Mouse (Mus musculus): Measurements from ENCODE around the gene Wdr45. TPM values are rescaled to one million over a fixed set of nuclear protein-coding genes. Genes with fewer than 3 reads are reported as not detected.

Wdr45 gene
- total and polyA plus RNA-seq, 2 experiments from 2014 or later = 29.0 to 31.5 TPM

DNA sequence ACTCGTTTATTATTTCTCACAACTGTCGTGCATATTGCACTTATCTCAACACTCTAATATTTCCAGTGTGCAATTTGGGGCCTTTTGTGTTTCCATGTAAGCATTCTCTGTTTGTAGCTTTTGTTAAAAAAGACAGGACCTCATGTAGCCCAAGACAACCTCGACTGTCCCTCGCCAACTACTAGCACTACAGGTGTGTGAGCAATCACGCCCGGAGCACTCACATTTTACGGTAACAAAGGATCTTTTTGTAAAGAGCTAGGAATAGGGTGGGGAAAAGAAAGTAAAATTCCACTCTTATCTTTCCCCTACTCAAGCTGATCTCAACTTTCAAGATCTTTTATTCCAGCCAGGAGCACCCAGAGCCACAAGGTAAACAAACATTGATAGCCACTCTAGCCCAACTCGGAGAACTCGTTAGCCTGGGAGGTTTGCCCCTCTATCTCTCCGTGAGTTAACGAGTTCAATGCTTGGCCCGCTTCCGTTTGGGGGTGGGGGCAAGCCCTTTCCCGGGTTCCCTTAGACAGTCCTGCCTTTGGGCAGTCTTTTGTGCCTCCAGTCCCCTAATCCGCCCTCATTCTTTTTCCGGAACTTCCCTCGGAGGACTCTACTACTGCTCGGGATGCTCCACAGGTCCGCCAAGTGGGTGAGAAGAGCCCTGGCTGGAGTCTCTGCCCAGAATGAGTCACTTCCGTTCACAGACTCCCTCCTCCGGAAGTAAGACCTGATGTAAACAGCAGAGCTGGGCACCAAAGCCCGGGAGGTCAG, 7.6 kb downstream of the Wdr45 start, which contains the start of gene Gm45208:
Gene Gm45208, plus strand, starts transcription at position 732 of the 768 bp plus-strand sequence.
- TF ChIP-seq CTCF (IDR thresholded peaks at IDR 0.05; ENCODE audit: low read depth) = no peak

DNA sequence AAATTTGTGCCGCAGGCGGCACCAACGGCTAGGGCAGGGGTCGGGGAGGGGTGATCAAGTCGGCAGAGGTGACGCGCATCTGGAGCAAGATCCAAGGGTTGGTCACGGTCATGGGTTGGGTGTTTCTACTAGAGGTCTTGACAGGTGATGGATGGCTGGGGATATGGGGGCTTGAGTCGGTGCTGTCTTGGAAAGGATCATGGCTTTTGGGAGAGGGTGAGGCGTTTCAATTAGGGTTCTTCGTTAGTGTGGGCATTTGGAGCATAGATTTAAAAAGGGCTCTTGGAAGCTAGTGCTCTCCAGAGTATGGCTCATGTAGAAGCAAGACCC, 8.1 kb downstream of the Wdr45 start:
- TF ChIP-seq CTCF (IDR thresholded peaks at IDR 0.05; ENCODE audit: low read depth) = no peak
- H3K4me1 ChIP-seq (ENCODE audit: insufficient read depth) = no peaks in the 10 kb centered on the region
- ATAC-seq = peak; percentile 16; the same call in 1 of the 2 replicates
- H3K36me3 ChIP-seq (ENCODE audit: insufficient read depth) = 0 out of 2 replicates have a peak, but pooled peaks cover 2% of the 10 kb centered on the region
- 29% methylated on average over 11 of the region's 11 CpGs for WGBS
- no peaks in the 10 kb centered on the region for H3K27me3 ChIP-seq (ENCODE audit: insufficient read depth, low read length)
- H3K27ac ChIP-seq (ENCODE audit: low read depth, low read length) = peak overlapping the region; percentile 85; the same call in 1 of the 2 replicates
- no peaks in the 10 kb centered on the region for H3K9me3 ChIP-seq (ENCODE audit: low read length)
- DNase-seq = no peak
- peak overlapping the region; percentile 62 for H3K9ac ChIP-seq
- H3K4me3 ChIP-seq (ENCODE audit: low read depth, low read length) = peak overlapping the region; percentile 46
- peak overlapping the region; percentile 56 for H3K4me2 ChIP-seq (ENCODE audit: low read depth)

More for the DNA sequence above, 7.6 kb downstream of the Wdr45 start, which contains the start of gene Gm45208:
- ATAC-seq (peak; percentile 95), DNase-seq (peak; percentile 86)
- peak within 1 kb of the TSS; percentile 85 for H3K27ac ChIP-seq (ENCODE audit: low read depth, low read length)
- peak within 1 kb of the TSS; percentile 46 for H3K4me3 ChIP-seq (ENCODE audit: low read depth, low read length)
- H3K36me3 ChIP-seq (ENCODE audit: insufficient read depth) = no peaks in the 10 kb centered on the region
- peak within 1 kb of the TSS; percentile 56 for H3K4me2 ChIP-seq (ENCODE audit: low read depth)
- no peaks in the 10 kb centered on the region for H3K9me3 ChIP-seq (ENCODE audit: low read length)
- peak within 1 kb of the TSS; percentile 62 for H3K9ac ChIP-seq
- no peaks in the 10 kb centered on the region for H3K27me3 ChIP-seq (ENCODE audit: insufficient read depth, low read length)
- WGBS = 29% methylated on average over 22 of the region's 22 CpGs
- H3K4me1 ChIP-seq (ENCODE audit: insufficient read depth) = no peaks in the 10 kb centered on the region

- DNase-seq (no peak), ATAC-seq (no peak)
- Histone ChIP-seq H3K4me3 (ENCODE audit: low read depth, low read length) (peak overlapping the region; percentile 46), H3K27me3 (ENCODE audit: insufficient read depth, low read length) (no peaks in the 10 kb centered on the region), H3K36me3 (ENCODE audit: insufficient read depth) (0 out of 2 replicates have a peak, but pooled peaks cover 2% of the 10 kb centered on the region), H3K9ac (0 out of 2 replicates have a peak overlapping the region, but pooled peaks have one; percentile 62), H3K4me1 (ENCODE audit: insufficient read depth) (no peaks in the 10 kb centered on the region), H3K9me3 (ENCODE audit: low read length) (no peaks in the 10 kb centered on the region), H3K4me2 (ENCODE audit: low read depth) (peak overlapping the region; percentile 56), H3K27ac (ENCODE audit: low read depth, low read length) (no peak overlapping the region)
- 30% methylated on average over 4 of the region's 4 CpGs for WGBS
- TF ChIP-seq CTCF (IDR thresholded peaks at IDR 0.05; ENCODE audit: low read depth) = no peak
These were observed 8.6 kb downstream of the Wdr45 start for GRCm38 (mm10) chrX:7722691-7723090.

DNA sequence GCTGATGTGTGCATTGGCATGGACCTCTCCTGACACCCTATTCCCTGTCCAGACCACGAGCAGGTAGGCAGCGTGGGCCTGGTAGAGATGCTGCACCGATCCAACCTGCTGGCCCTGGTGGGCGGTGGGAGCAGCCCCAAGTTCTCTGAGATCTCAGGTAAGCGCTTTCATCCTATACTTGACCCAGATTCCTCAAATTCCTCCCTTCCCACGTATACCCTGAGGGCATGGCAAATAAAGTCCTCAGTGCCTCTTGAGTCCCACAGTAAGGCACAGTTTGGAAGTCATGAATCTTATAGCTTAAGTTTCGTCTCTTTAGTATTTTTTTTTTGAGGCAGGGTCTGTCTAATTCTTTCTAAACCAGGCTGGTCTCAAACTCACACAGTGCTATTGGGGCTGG, 10.0 kb downstream of the Wdr45 start:
- Histone ChIP-seq H3K4me1 (ENCODE audit: insufficient read depth) (no peaks in the 10 kb centered on the region), H3K27ac (ENCODE audit: low read depth, low read length) (no peak overlapping the region), H3K9ac (no peak overlapping the region), H3K9me3 (ENCODE audit: low read length) (no peaks in the 10 kb centered on the region), H3K36me3 (ENCODE audit: insufficient read depth) (0 out of 2 replicates have a peak, but pooled peaks cover 2% of the 10 kb centered on the region), H3K27me3 (ENCODE audit: insufficient read depth, low read length) (no peaks in the 10 kb centered on the region), H3K4me3 (ENCODE audit: low read depth, low read length) (no peak overlapping the region), H3K4me2 (ENCODE audit: low read depth) (no peak overlapping the region)
- no peak for ATAC-seq
- no peak for DNase-seq
- TF ChIP-seq CTCF (IDR thresholded peaks at IDR 0.05; ENCODE audit: low read depth) = no peak
- WGBS = 84% methylated on average over 7 of the region's 7 CpGs

- Histone ChIP-seq H3K9me3 (ENCODE audit: low read length) (no peaks in the 10 kb centered on the region), H3K4me3 (ENCODE audit: low read depth, low read length) (no peak overlapping the region), H3K27ac (ENCODE audit: low read depth, low read length) (no peak overlapping the region), H3K27me3 (ENCODE audit: insufficient read depth, low read length) (no peaks in the 10 kb centered on the region), H3K4me1 (ENCODE audit: insufficient read depth) (no peaks in the 10 kb centered on the region), H3K4me2 (ENCODE audit: low read depth) (no peak overlapping the region), H3K36me3 (ENCODE audit: insufficient read depth) (0 out of 2 replicates have a peak, but pooled peaks cover 2% of the 10 kb centered on the region), H3K9ac (no peak overlapping the region)
- no peak for TF ChIP-seq CTCF (IDR thresholded peaks at IDR 0.05; ENCODE audit: low read depth)
- ATAC-seq = no peak
- DNase-seq = no peak
- 85% methylated on average over 12 of the region's 12 CpGs for WGBS
These were observed 11.7 kb downstream of the Wdr45 start for GRCm38 (mm10) chrX:7725841-7726240.

GRCm38 (mm10) chrX:7727176-7727575, 13.0 kb downstream of the Wdr45 start:
- no peak overlapping the region for H3K4me3 ChIP-seq (ENCODE audit: low read depth, low read length)
- no peak overlapping the region for H3K27ac ChIP-seq (ENCODE audit: low read depth, low read length)
- H3K4me2 ChIP-seq (ENCODE audit: low read depth) = no peak overlapping the region
- no peak overlapping the region for H3K9ac ChIP-seq
- no peaks in the 10 kb centered on the region for H3K27me3 ChIP-seq (ENCODE audit: insufficient read depth, low read length)
- ATAC-seq (no peak), DNase-seq (no peak)
- no peaks in the 10 kb centered on the region for H3K4me1 ChIP-seq (ENCODE audit: insufficient read depth)
- H3K9me3 ChIP-seq (ENCODE audit: low read length) = no peaks in the 10 kb centered on the region
- no peak for TF ChIP-seq CTCF (IDR thresholded peaks at IDR 0.05; ENCODE audit: low read depth)
- H3K36me3 ChIP-seq (ENCODE audit: insufficient read depth) = 0 out of 2 replicates have a peak, but pooled peaks cover 2% of the 10 kb centered on the region
- WGBS = 92% methylated on average over 13 of the region's 13 CpGs
